Mouse (Mus musculus): ENCODE measurements around the gene Agps. TPM values are rescaled to one million over a fixed set of nuclear protein-coding genes. Genes with fewer than 3 reads are reported as not detected.
"Not testable (repeated sequence)": the region's sequence is repeated elsewhere in the genome, so short reads cannot be mapped to it uniquely, and the experiment has no call there.

The Agps gene
- polyA plus RNA-seq, 1 experiment from 2014 or later = 32.5 TPM

- WGBS = 73% methylated on average over 9 of the region's 9 CpGs
- H3K36me3 ChIP-seq (ENCODE audit: control insufficient read depth, insufficient read depth, low read length) = no peaks in the 10 kb centered on the region
- ATAC-seq (ENCODE audit: low read depth) = no peak
- no peaks in the 10 kb centered on the region for H3K9me3 ChIP-seq (ENCODE audit: control insufficient read depth, low read length)
- H3K9ac ChIP-seq (ENCODE audit: low read depth, low read length) = no peak overlapping the region
- H3K4me3 ChIP-seq (ENCODE audit: low read depth, low read length) = no peak overlapping the region
- H3K27ac ChIP-seq (replicated peaks; ENCODE audit: low read depth, low read length) = no peak overlapping the region
- DNase-seq (ENCODE audit: low spot score) = no peak
- H3K4me1 ChIP-seq (ENCODE audit: control insufficient read depth, insufficient read depth, low read length) = no peaks in the 10 kb centered on the region
- H3K4me2 ChIP-seq (ENCODE audit: low read depth, low read length) = no peak overlapping the region
- no peaks in the 10 kb centered on the region for H3K27me3 ChIP-seq (replicated peaks; ENCODE audit: control insufficient read depth, insufficient read depth, low read length)
Measured at GRCm38 (mm10) chr2:75974131-75974530, 142.2 kb downstream of the Agps start.

- WGBS = 88% methylated on average over 2 of the region's 2 CpGs
- not testable (repeated sequence) for H3K4me1 ChIP-seq (ENCODE audit: control insufficient read depth, insufficient read depth, low read length); H3K4me3 ChIP-seq (ENCODE audit: low read depth, low read length); H3K27me3 ChIP-seq (replicated peaks; ENCODE audit: control insufficient read depth, insufficient read depth, low read length); H3K36me3 ChIP-seq (ENCODE audit: control insufficient read depth, insufficient read depth, low read length); H3K9me3 ChIP-seq (ENCODE audit: control insufficient read depth, low read length); DNase-seq (ENCODE audit: low spot score); ATAC-seq (ENCODE audit: low read depth); H3K27ac ChIP-seq (replicated peaks; ENCODE audit: low read depth, low read length); H3K9ac ChIP-seq (ENCODE audit: low read depth, low read length); H3K4me2 ChIP-seq (ENCODE audit: low read depth, low read length)
Measured at GRCm38 (mm10) chr2:75976070-75976469, 144.1 kb downstream of the Agps start.

GRCm38 (mm10) chr2:75977752-75978368, 145.9 kb downstream of the Agps start, which contains the start of gene Ttc30a2:
Gene Ttc30a2 (minus strand): TSS chr2:75978170.
- not testable (repeated sequence) for H3K4me3 ChIP-seq (ENCODE audit: low read depth, low read length); H3K27ac ChIP-seq (replicated peaks; ENCODE audit: low read depth, low read length); H3K4me1 ChIP-seq (ENCODE audit: control insufficient read depth, insufficient read depth, low read length); H3K9me3 ChIP-seq (ENCODE audit: control insufficient read depth, low read length); H3K27me3 ChIP-seq (replicated peaks; ENCODE audit: control insufficient read depth, insufficient read depth, low read length); H3K9ac ChIP-seq (ENCODE audit: low read depth, low read length); H3K4me2 ChIP-seq (ENCODE audit: low read depth, low read length); DNase-seq (ENCODE audit: low spot score); H3K36me3 ChIP-seq (ENCODE audit: control insufficient read depth, insufficient read depth, low read length); ATAC-seq (ENCODE audit: low read depth)
- WGBS = 28% methylated on average over 13 of the region's 24 CpGs

Other genes with a start within 250 kb of the Agps start
- 210 and 211 TPM in 2 replicates for gene Hnrnpa3, start 172.9 kb upstream of the Agps start, polyA plus RNA-seq (2014; fragmentation: Nextera tagmentation; extraction: Ambion mirVana)
- 48.9 and 52.9 TPM in 2 replicates for gene Nfe2l2, start 127.5 kb upstream of the Agps start, polyA plus RNA-seq (2014; fragmentation: Nextera tagmentation; extraction: Ambion mirVana)
- 14.8 and 15.0 TPM in 2 replicates for gene Ttc30b, start 106.4 kb downstream of the Agps start, polyA plus RNA-seq (2014; fragmentation: Nextera tagmentation; extraction: Ambion mirVana)
- gene Ttc30a2, start 146.0 kb downstream of the Agps start, polyA plus RNA-seq (2014; fragmentation: Nextera tagmentation; extraction: Ambion mirVana) = 0.43 and 0.56 TPM in 2 replicates
- gene Ttc30a1, start 149.8 kb downstream of the Agps start, polyA plus RNA-seq (2014; fragmentation: Nextera tagmentation; extraction: Ambion mirVana) = 7.4 and 7.8 TPM in 2 replicates

Measured in embryonic facial prominence, embryonic 14.5 days (tissue).